Mouse (Mus musculus): ENCODE measurements around the gene Tinagl1.

DNA sequence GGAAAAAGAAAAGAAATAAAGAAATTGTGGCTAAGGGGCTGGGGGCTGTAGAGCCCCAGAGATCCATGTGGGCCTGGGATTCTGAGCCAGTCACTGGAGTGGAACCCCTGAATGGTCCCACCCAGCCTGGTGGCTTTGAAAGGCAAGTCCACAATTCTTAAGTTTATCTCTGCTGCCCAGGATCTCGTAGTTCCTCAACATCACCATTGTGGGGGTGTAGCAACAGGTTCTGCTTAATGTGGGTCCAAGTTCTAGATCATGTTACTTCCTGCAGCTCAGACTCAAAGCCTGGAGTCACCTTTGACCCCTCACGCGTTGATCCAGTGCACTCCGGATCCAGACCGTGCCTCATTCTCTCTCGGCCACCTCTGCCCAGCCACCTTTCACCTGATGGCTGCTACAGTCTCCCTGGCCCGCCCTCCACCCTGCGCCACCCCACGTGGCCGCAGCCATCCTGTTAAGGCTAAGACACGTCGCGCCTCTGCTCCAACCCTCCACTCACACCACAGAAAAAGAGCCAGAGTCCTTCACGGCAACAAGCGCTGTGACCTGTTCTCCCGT, 5.4 kb downstream of the Tinagl1 start:
- TF ChIP-seq CTCF (IDR thresholded peaks at IDR 0.05; ENCODE audit: insufficient read depth, low read length) (no peak), POLR2A (IDR thresholded peaks at IDR 0.05; ENCODE audit: borderline replicate concordance, extremely low read depth, low read depth, low read length) (no peak)

Measured in lung, adult 2 months (tissue).